Mouse (Mus musculus): ENCODE results near the gene AW822073. TPM values are rescaled to one million over a fixed set of nuclear protein-coding genes. Genes with fewer than 3 reads are reported as not detected.

AW822073 gene
- polyA plus RNA-seq, 1 experiment from 2014 or later: not detected

GRCm38 (mm10) chr10:58210514-58210913, 14.2 kb downstream of the AW822073 start:
- ATAC-seq: no peak
- Histone ChIP-seq H3K27me3 (replicated peaks; ENCODE audit: control insufficient read depth, insufficient read depth, low read length) (no peaks in the 10 kb centered on the region), H3K9me3 (ENCODE audit: control insufficient read depth, low read length) (peaks cover 3% of the 10 kb centered on the region; the same call in 1 of the 2 replicates), H3K4me1 (ENCODE audit: control insufficient read depth, insufficient read depth, low read length) (no peaks in the 10 kb centered on the region), H3K36me3 (ENCODE audit: control insufficient read depth, insufficient read depth, low read length) (no peaks in the 10 kb centered on the region), H3K27ac (ENCODE audit: low read length) (no peak overlapping the region), H3K4me3 (ENCODE audit: low read length) (no peak overlapping the region), H3K4me2 (ENCODE audit: low read depth, low read length) (no peak overlapping the region), H3K9ac (ENCODE audit: low read depth, low read length) (no peak overlapping the region)
- 62% methylated on average over 1 of the region's 1 CpGs for WGBS

GRCm38 (mm10) chr10:58209710-58210467, 14.8 kb downstream of the AW822073 start:
- Histone ChIP-seq H3K36me3 (ENCODE audit: control insufficient read depth, insufficient read depth, low read length) (no peaks in the 10 kb centered on the region), H3K4me3 (ENCODE audit: low read length) (no peak overlapping the region), H3K27ac (ENCODE audit: low read length) (no peak overlapping the region), H3K4me2 (ENCODE audit: low read depth, low read length) (no peak overlapping the region), H3K27me3 (replicated peaks; ENCODE audit: control insufficient read depth, insufficient read depth, low read length) (no peaks in the 10 kb centered on the region), H3K9me3 (ENCODE audit: control insufficient read depth, low read length) (peaks cover 3% of the 10 kb centered on the region; the same call in 1 of the 2 replicates), H3K4me1 (ENCODE audit: control insufficient read depth, insufficient read depth, low read length) (no peaks in the 10 kb centered on the region), H3K9ac (ENCODE audit: low read depth, low read length) (no peak overlapping the region)
- 69% methylated on average over 2 of the region's 2 CpGs for WGBS
- no peak for ATAC-seq

GRCm38 (mm10) chr10:58206639-58207404, 17.9 kb downstream of the AW822073 start:
- H3K4me2 ChIP-seq (ENCODE audit: low read depth, low read length): no peak overlapping the region
- ATAC-seq: no peak
- WGBS: 90% methylated on average over 4 of the region's 4 CpGs

GRCm38 (mm10) chr10:58205986-58206385, 18.7 kb downstream of the AW822073 start:
- no peak for ATAC-seq
- Histone ChIP-seq H3K9me3 (ENCODE audit: control insufficient read depth, low read length) (peaks cover 3% of the 10 kb centered on the region; the same call in 1 of the 2 replicates), H3K27me3 (replicated peaks; ENCODE audit: control insufficient read depth, insufficient read depth, low read length) (no peaks in the 10 kb centered on the region), H3K4me1 (ENCODE audit: control insufficient read depth, insufficient read depth, low read length) (no peaks in the 10 kb centered on the region), H3K36me3 (ENCODE audit: control insufficient read depth, insufficient read depth, low read length) (no peaks in the 10 kb centered on the region), H3K4me3 (ENCODE audit: low read length) (no peak overlapping the region), H3K4me2 (ENCODE audit: low read depth, low read length) (no peak overlapping the region), H3K27ac (ENCODE audit: low read length) (no peak overlapping the region), H3K9ac (ENCODE audit: low read depth, low read length) (no peak overlapping the region)
- WGBS: 39% methylated on average over 1 of the region's 1 CpGs

More at GRCm38 (mm10) chr10:58206639-58207404, 17.9 kb downstream of the AW822073 start:
- no peaks in the 10 kb centered on the region for H3K27me3 ChIP-seq (replicated peaks; ENCODE audit: control insufficient read depth, insufficient read depth, low read length)
- no peak overlapping the region for H3K4me3 ChIP-seq (ENCODE audit: low read length)
- no peaks in the 10 kb centered on the region for H3K4me1 ChIP-seq (ENCODE audit: control insufficient read depth, insufficient read depth, low read length)
- H3K27ac ChIP-seq (ENCODE audit: low read length): no peak overlapping the region
- H3K9ac ChIP-seq (ENCODE audit: low read depth, low read length): no peak overlapping the region
- peaks cover 3% of the 10 kb centered on the region; the same call in 1 of the 2 replicates for H3K9me3 ChIP-seq (ENCODE audit: control insufficient read depth, low read length)
- no peaks in the 10 kb centered on the region for H3K36me3 ChIP-seq (ENCODE audit: control insufficient read depth, insufficient read depth, low read length)

Other genes with a start within 250 kb of the AW822073 start
- not detected in 2 replicates for gene Duxf3, start 7.7 kb upstream of the AW822073 start, polyA plus RNA-seq (2015; fragmentation: Nextera tagmentation; extraction: Ambion mirVana)
- not detected in 2 replicates for gene Gm4981, start 11.8 kb upstream of the AW822073 start, polyA plus RNA-seq (2015; fragmentation: Nextera tagmentation; extraction: Ambion mirVana)
- gene Gcc2, start 30.6 kb upstream of the AW822073 start, polyA plus RNA-seq (2015; fragmentation: Nextera tagmentation; extraction: Ambion mirVana): 59.6 and 65.4 TPM in 2 replicates
- 120 and 124 TPM in 2 replicates for gene Lims1, start 98.5 kb upstream of the AW822073 start, polyA plus RNA-seq (2015; fragmentation: Nextera tagmentation; extraction: Ambion mirVana)
- gene Ranbp2, start 222.0 kb upstream of the AW822073 start, polyA plus RNA-seq (2015; fragmentation: Nextera tagmentation; extraction: Ambion mirVana): 13.4 and 14.2 TPM in 2 replicates

Data from intestine, embryonic 16.5 days (tissue).